Mouse (Mus musculus) liver, postnatal 0 days (tissue): ENCODE data around the gene Rab19.

ENCODE experiments used
- CTCF ChIP-seq: sonication (generic); IDR thresholded peaks from 2 replicates; pipeline ENCODE4 v1.5.1; 2016; ENCODE audit warnings: antibody characterized with exemption, low read depth
- EP300 ChIP-seq: IDR thresholded peaks from 2 replicates; pipeline ENCODE4 v1.6.1; 2016; ENCODE audit warnings: antibody characterized with exemption, low read depth, mild to moderate bottlenecking

DNA sequence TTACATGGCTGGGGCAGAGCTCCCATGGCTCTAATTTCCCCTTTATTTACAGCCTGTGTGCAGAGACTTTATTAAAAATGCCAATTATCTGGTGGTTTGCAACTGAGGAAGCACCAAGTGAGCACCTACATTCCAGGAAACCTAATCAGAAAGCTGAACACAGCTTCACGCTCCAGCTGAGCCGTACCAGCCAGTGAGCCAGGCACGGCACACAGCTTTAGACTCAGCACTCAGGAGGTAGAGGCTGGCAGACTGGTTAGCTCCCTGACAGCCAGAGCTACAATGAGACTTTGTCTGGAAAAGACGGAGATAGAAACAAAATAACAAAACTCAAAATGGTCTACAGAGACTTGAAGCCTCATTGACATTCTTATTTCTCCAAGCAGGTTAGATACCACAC, 14.5 kb downstream of the Rab19 start:
- no peak for TF ChIP-seq CTCF
- TF ChIP-seq EP300 = no peak
